Mouse (Mus musculus) natural killer cell, adult 2 months (primary cell): ENCODE measurements around the gene Dirc2.

ENCODE experiments used
- DNase-seq, 2 experiments: peaks; one replicate each; pipeline ENCODE4 v3.0.0; 2022; ENCODE audit warnings: low spot score in 2 of 2

Dirc2 gene

GRCm38 (mm10) chr16:35685027-35685426 lies 84.1 kb downstream of the Dirc2 start:
- no peak for DNase-seq

GRCm38 (mm10) chr16:35681327-35682108 lies 87.6 kb downstream of the Dirc2 start:
- no peak for DNase-seq

DNA sequence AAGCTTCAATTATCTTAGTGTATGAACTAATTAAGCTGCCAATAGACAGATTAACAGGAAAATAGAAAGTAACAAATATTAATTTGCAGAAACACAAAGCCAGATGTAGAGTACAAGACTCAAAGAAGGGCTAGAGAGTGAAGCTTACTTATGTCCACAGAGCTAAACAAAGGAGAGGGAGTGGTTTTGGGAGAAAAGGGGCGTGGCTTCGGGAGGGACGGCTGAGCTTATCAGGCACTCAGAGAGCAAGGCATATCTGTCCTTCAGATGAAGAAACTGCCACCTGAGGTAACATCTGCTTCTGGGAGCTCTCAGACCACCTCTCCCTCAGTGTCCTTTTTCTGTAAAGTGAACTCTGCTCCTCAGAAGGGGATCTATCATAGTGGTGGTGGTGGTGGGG lies 90.7 kb downstream of the Dirc2 start:
- DNase-seq: no peak

DNA sequence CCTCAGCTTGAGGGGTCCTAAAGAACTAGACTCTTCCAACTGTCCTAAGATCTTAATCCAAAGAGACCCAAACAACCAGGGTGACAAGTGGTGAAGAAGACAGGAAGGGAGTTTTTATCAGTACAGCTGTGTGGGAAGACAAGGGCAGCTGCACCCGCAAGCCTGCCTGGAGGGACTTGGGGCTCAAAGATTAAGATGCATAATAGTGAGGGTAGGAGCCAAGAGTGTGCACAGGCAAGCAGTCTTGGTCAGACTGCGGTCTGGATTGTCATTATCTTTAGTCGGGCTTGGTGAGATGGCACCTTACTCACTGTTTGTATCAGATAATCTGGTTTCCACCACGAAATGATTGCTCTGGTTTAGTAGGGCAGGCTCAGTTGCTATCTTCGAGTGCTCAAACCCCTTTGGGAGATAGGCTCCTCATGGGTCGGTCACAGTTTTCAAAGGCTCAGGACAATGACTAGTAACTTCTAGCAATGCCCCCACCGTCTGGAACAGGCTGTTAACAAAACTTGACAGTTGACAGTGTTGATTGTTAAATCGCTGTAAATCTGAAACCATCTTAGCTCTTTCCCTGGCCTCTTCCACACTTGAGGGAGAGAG lies 91.5 kb downstream of the Dirc2 start:
- DNase-seq: no peak

GRCm38 (mm10) chr16:35664847-35665246 lies 104.3 kb downstream of the Dirc2 start:
- no peak for DNase-seq

- no peak for DNase-seq
These were observed 105.2 kb downstream of the Dirc2 start for GRCm38 (mm10) chr16:35663831-35664414.

- DNase-seq: no peak
These were observed 108.9 kb downstream of the Dirc2 start for GRCm38 (mm10) chr16:35660222-35660621.

- no peak for DNase-seq
These were observed 115.2 kb downstream of the Dirc2 start for GRCm38 (mm10) chr16:35653951-35654350.

DNA sequence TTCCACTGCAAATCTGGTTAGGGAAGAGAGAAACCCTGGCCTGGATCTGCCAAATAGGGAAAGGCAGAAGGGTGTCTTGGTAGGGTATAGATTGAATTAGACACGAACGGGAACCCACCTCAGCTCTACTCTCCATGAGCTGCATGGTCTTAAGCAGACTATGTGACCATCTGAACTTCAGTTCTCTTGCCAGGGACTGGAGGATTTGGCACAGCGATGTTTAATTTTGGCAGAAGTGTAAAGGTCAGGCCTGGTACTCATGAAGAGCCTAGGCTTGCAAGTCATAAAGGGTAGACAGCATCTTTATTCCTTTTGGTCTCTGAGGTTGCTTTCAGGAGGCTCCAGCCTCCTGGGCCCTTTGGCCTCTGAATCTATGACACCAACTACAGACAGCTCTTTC lies 116.5 kb downstream of the Dirc2 start:
- DNase-seq: no peak

DNA sequence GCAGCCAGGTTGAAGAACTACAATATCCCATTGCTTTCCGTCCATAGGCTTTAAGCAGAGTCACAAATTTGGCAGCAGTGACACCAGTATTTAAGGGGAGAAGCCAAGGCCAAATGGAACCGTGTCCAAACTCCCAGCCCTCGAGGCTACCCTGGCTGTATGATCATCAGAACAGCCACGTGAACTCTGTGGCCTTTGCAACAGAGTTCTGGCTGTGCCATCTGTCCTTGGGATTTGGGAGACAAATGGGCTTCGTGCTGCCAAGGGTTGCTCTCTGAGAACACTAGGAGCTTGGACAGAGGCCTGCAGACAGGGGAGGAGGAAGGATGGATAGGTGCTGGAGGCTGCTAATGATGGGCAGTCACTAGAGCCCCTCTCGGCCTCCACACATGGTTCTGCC lies 117.0 kb downstream of the Dirc2 start:
- no peak for DNase-seq

- no peak for DNase-seq
These were observed 120.3 kb downstream of the Dirc2 start for GRCm38 (mm10) chr16:35648862-35649261.
